Comparison of ENCODE assay signal across 8 mouse cellular contexts in genomic region chr17:47511111-47512020, GRCm38 (mm10). TPM values are rescaled to one million over a fixed set of nuclear protein-coding genes. Genes with fewer than 3 reads are reported as not detected.
DNase-seq lines count a peak whose midpoint lies in the region; ATAC-seq lines count a peak whose summit lies in the region.

No protein-coding gene starts in this region.

- no peaks in the 10 kb centered on the region for H3K9me3 ChIP-seq in lung, embryonic 16.5 days (ENCODE audit: control insufficient read depth, low read length)

- ATAC-seq in hematopoietic stem cell, adult 5-6 weeks (replicated peaks in 1 of 2; ENCODE audit: insufficient read depth in 1 of 2, low FRiP score in 2 of 2, low TSS enrichment in 1 of 2, low read depth in 1 of 2, poor library complexity in 2 of 2, severe bottlenecking in 2 of 2), result peak; percentile 83 to 87
- ATAC-seq in lung, embryonic 16.5 days (ENCODE audit: low read depth), result peak; percentile 91

- no peaks in the 10 kb centered on the region for H3K27me3 ChIP-seq in lung, embryonic 16.5 days (ENCODE audit: control insufficient read depth, insufficient read depth, low read depth, low read length)

- peaks cover 35% of the 10 kb centered on the region for H3K4me1 ChIP-seq in lung, embryonic 16.5 days (replicated peaks; ENCODE audit: control insufficient read depth, insufficient read depth, low read length)

- peak overlapping the region; percentile 35 for H3K4me3 ChIP-seq in lung, embryonic 16.5 days (ENCODE audit: low read length)

- 7% methylated on average over 25 of the region's 25 CpGs for WGBS in lung, embryonic 16.5 days

- H3K27ac ChIP-seq in lung, embryonic 16.5 days (ENCODE audit: low read length), result peak overlapping the region; percentile 97

- peak overlapping the region; percentile 59 for H3K4me2 ChIP-seq in lung, embryonic 16.5 days (ENCODE audit: low read depth, low read length)

- DNase-seq in MEL-GATA-1-ER (ENCODE audit: extremely low read depth, low read depth), result peak; percentile 93
- DNase-seq in cerebellum, adult 8-10 months, result peak; percentile 80
- DNase-seq in forelimb bud, embryonic 11.5 days (ENCODE audit: low read depth, low spot score), result peak; percentile 95
- peak; percentile 99 for DNase-seq in layer of hippocampus, adult 9-10 months (ENCODE audit: low spot score)
- peak; percentile 100 for DNase-seq in ovary, postnatal 14 days (ENCODE audit: low spot score)
- peak; percentile 98 for DNase-seq in thymus, postnatal 14 days

- H3K36me3 ChIP-seq in lung, embryonic 16.5 days (ENCODE audit: control insufficient read depth, insufficient read depth, low read length), result no peaks in the 10 kb centered on the region

- peak overlapping the region; percentile 69 for H3K9ac ChIP-seq in lung, embryonic 16.5 days (ENCODE audit: low read length)

RNA-seq across cellular contexts. Expression of gene Ccnd3, which starts 6.5 kb away (rescaled TPM):
- 58.9 and 80.2 TPM in 2 replicates for total RNA-seq in hematopoietic stem cell, adult 5-6 weeks (2017)
- polyA plus RNA-seq in lung, embryonic 16.5 days (2015; fragmentation: Nextera tagmentation; extraction: Ambion mirVana), result 258 and 277 TPM in 2 replicates

RNA-seq across cellular contexts. Expression of gene Taf8, which starts 9.3 kb away (rescaled TPM):
- total RNA-seq in hematopoietic stem cell, adult 5-6 weeks (2017), result 55.6 and 73.2 TPM in 2 replicates
- polyA plus RNA-seq in lung, embryonic 16.5 days (2015; fragmentation: Nextera tagmentation; extraction: Ambion mirVana), result 30.5 and 30.9 TPM in 2 replicates

Comparison
In these comparisons a context has a peak if more than half of its experiments do, and no peak if none do; other contexts are left out.
1. Peak in every context shown above with its lines: DNase-seq, ATAC-seq, H3K4me3 ChIP-seq and H3K27ac ChIP-seq.